Mouse (Mus musculus) neural tube, embryonic 11.5 days (tissue): ENCODE results near the gene Pold3. TPM values are rescaled to one million over a fixed set of nuclear protein-coding genes. Genes with fewer than 3 reads are reported as not detected.

Source experiments
- ATAC-seq: fragments of 200-750 bp; cut with Nextera tagmentation; 2 replicates; pipeline ENCODE4 v1.8.0; 2017; ENCODE audit warnings: moderate number of reproducible peaks, mild to moderate bottlenecking, moderate TSS enrichment, moderate library complexity; ENCODE audit not compliant: insufficient read depth, low FRiP score, low TSS enrichment
- DNase-seq: peaks from one replicate; pipeline ENCODE4 v3.0.0-alpha.2; 2015; ENCODE audit warnings: low spot score
- H3K27ac ChIP-seq: fragments of 300-500 bp; sonication (generic); 2 replicates; pipeline ENCODE4 v1.5.1; 2014; ENCODE audit warnings: low read depth, mild to moderate bottlenecking, low read length
- H3K27me3 ChIP-seq: fragments of 300-500 bp; sonication (generic); 2 replicates; pipeline ENCODE4 v1.6.1; 2014; ENCODE audit warnings: mild to moderate bottlenecking, low read length, mixed read lengths; ENCODE audit not compliant: control insufficient read depth, insufficient read depth
- H3K36me3 ChIP-seq: fragments of 300-500 bp; sonication (generic); 2 replicates; pipeline ENCODE4 v1.6.1; 2014; ENCODE audit warnings: mild to moderate bottlenecking, low read length, moderate library complexity, mixed read lengths; ENCODE audit not compliant: control insufficient read depth, insufficient read depth
- H3K4me1 ChIP-seq: fragments of 300-500 bp; sonication (generic); 2 replicates; pipeline ENCODE4 v1.6.1; 2014; ENCODE audit warnings: low read length, mixed read lengths; ENCODE audit not compliant: control insufficient read depth, insufficient read depth
- H3K4me2 ChIP-seq: fragments of 300-500 bp; sonication (generic); 2 replicates; pipeline ENCODE4 v1.6.1; 2014; ENCODE audit warnings: low read depth, mild to moderate bottlenecking, moderate library complexity
- H3K4me3 ChIP-seq: fragments of 300-500 bp; sonication (generic); 2 replicates; pipeline ENCODE4 v1.5.1; 2014; ENCODE audit warnings: low read depth, low read length
- H3K9ac ChIP-seq: fragments of 300-500 bp; sonication (generic); 2 replicates; pipeline ENCODE4 v1.6.1; 2014; ENCODE audit warnings: mild to moderate bottlenecking, low read length
- H3K9me3 ChIP-seq: fragments of 300-500 bp; sonication (generic); 2 replicates; pipeline ENCODE4 v1.6.1; 2016; ENCODE audit warnings: low read length; ENCODE audit not compliant: control insufficient read depth
- WGBS: fragments of 180-500 bp; shearing (Covaris S2); extraction: QIAGEN DNeasy Blood & Tissue Kit; methylation state at CpG from one replicate; pipeline ENCODE4 v1.1.7; 2014; 5-methylcytosine and 5-hydroxymethylcytosine counted together
- polyA plus RNA-seq: library from polyadenylated mRNA; unstranded; fragments of >200 nt; fragmentation: Nextera tagmentation; extraction: Ambion mirVana; gene quantifications from 2 replicates; pipeline ENCODE4 v1.2.1, GENCODE M21; 2014

The Pold3 gene
- 76.9 and 78.2 TPM in 2 replicates for polyA plus RNA-seq

DNA sequence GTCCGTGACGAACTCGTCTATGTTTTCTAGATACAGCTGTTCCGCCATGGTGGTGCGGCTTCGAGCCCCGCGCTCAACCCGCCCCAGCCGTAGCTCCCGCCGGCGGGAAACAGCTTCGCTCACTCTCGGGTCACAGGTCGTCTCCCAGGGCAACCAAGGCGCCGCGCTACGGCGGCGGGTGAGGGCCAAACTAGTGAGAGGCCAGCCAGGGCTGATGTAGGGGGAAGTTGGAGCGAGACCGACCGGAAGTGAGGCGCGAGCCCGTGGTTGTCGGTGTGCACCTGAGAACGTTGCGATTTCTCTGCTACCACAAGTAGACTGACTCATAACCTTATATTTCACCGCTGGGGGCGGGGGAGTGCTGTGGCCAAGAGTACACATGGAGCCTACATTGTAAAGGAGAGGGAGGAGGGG is at the start of gene Pold3:
Pold3 (minus strand) TSS at position 190 of the 414 bp plus-strand sequence.
- H3K4me3 ChIP-seq, result peak within 1 kb of the TSS; percentile 94
- WGBS, result under 1% methylated on average over 32 of the region's 33 CpGs
- H3K27ac ChIP-seq, result peak within 1 kb of the TSS; percentile 80
- peaks cover 5% of the 10 kb centered on the region; the same call in 1 of the 2 replicates for H3K36me3 ChIP-seq
- H3K4me1 ChIP-seq, result peaks cover 5% of the 10 kb centered on the region; the same call in 1 of the 2 replicates
- H3K4me2 ChIP-seq, result peak within 1 kb of the TSS; percentile 76
- H3K9ac ChIP-seq, result peak within 1 kb of the TSS; percentile 85
- DNase-seq, result peak; percentile 99
- ATAC-seq, result peak; percentile 95
- no peaks in the 10 kb centered on the region for H3K27me3 ChIP-seq
- no peaks in the 10 kb centered on the region for H3K9me3 ChIP-seq

DNA sequence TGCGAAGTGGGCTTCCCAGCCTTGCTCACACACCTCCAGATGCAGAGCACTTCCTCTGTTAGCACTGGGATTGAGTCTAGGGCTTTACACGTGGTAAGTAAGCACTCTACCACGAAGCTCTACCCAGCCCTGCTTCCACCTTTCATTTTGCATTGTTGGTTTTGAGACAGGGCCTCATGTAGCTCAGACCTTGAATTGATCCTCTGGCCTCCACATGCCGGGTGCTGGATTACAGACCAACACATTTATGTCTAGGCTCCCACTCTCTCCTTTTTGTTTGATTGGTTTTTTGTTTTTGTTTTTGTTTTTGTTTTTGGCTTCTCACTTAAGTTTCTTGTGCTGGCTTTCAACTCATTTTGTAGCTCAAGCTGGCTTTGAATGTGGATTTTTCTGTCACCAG is 49.4 kb upstream of the Pold3 start:
- Histone ChIP-seq H3K27me3 (no peaks in the 10 kb centered on the region), H3K9me3 (no peaks in the 10 kb centered on the region), H3K4me3 (no peak overlapping the region), H3K27ac (no peak overlapping the region), H3K9ac (no peak overlapping the region), H3K4me2 (no peak overlapping the region), H3K4me1 (no peaks in the 10 kb centered on the region), H3K36me3 (no peaks in the 10 kb centered on the region)
- no peak for DNase-seq
- whole genome bisulfite sequencing, result 69% methylated on average over 4 of the region's 4 CpGs
- ATAC-seq, result no peak

DNA sequence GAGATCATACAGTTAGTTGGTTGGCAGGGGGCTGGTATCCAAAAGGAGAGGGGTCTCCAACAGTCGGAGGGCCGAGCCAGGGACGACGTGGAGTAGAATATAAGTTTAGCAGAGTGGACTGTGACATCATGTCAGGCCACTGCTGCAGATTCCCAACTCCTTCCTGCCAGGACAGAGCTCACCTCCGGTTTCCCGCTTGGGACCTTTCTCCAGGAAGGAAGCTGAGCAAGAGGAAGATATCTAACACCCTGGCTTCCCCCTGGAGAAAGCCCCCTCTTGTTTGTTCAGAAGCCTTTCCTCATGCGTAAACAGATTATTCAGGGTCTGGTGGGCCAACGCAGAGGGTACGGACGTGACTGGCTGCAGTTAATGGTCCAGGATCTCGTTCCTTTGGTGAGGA is 47.3 kb upstream of the Pold3 start:
- H3K4me2 ChIP-seq, result no peak overlapping the region
- H3K4me1 ChIP-seq, result no peaks in the 10 kb centered on the region
- no peak overlapping the region for H3K9ac ChIP-seq
- no peak overlapping the region for H3K4me3 ChIP-seq
- no peaks in the 10 kb centered on the region for H3K9me3 ChIP-seq
- no peaks in the 10 kb centered on the region for H3K27me3 ChIP-seq
- ATAC-seq (no peak), DNase-seq (no peak)
- WGBS, result 83% methylated on average over 11 of the region's 11 CpGs
- no peaks in the 10 kb centered on the region for H3K36me3 ChIP-seq
- H3K27ac ChIP-seq, result no peak overlapping the region

DNA sequence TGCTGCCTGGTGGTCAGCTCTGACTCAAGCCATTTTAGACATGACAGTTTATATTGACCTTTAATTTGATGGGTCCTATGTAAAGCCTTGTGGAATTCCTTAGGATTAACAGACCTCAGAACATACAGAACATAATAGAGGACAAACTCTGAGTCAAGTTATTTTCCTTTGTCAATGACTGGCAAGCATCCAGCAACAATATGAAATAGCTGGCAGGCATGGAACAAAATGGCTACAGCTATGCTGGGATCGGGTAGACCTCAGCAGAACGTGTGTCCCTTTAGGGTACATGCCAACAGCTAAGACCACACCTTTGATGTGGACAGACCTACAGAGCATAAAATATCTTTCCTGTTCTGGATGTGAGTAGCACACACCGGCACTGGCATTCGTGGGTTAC is 42.1 kb upstream of the Pold3 start:
- WGBS, result 95% methylated on average over 4 of the region's 4 CpGs

DNA sequence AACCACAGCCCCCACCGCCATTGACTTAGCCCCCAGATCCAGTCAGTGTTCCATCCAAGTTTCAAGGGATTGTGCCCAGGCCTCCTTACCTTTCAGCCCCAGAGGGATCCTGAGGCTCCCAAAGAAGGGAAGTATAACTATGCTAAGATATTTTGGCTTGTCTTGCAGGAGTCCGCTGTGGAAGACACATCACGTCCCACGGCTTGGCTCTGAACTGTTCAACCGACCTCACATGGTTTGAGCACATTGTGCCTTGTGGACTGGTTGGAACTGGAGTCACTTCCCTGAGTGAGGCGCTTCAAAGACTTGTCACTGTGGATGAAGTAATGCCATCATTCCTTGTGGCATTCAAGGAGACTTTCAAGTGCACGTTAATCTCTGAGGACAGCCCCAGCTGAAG is 38.6 kb upstream of the Pold3 start:
- Histone ChIP-seq H3K9me3 (no peaks in the 10 kb centered on the region), H3K36me3 (no peaks in the 10 kb centered on the region), H3K4me3 (peak overlapping the region; percentile 76), H3K27me3 (no peaks in the 10 kb centered on the region), H3K27ac (0 out of 2 replicates have a peak overlapping the region, but pooled peaks have one; percentile 94), H3K4me1 (no peaks in the 10 kb centered on the region), H3K9ac (peak overlapping the region; percentile 88; the same call in 1 of the 2 replicates), H3K4me2 (peak overlapping the region; percentile 93)
- ATAC-seq, result no peak
- 74% methylated on average over 7 of the region's 7 CpGs for WGBS
- no peak for DNase-seq

More for the DNA sequence above, 42.1 kb upstream of the Pold3 start:
- Histone ChIP-seq H3K27ac (no peak overlapping the region), H3K9me3 (no peaks in the 10 kb centered on the region), H3K4me1 (no peaks in the 10 kb centered on the region), H3K4me3 (no peak overlapping the region), H3K4me2 (no peak overlapping the region), H3K27me3 (no peaks in the 10 kb centered on the region), H3K9ac (no peak overlapping the region), H3K36me3 (no peaks in the 10 kb centered on the region)
- no peak for ATAC-seq
- DNase-seq, result no peak

DNA sequence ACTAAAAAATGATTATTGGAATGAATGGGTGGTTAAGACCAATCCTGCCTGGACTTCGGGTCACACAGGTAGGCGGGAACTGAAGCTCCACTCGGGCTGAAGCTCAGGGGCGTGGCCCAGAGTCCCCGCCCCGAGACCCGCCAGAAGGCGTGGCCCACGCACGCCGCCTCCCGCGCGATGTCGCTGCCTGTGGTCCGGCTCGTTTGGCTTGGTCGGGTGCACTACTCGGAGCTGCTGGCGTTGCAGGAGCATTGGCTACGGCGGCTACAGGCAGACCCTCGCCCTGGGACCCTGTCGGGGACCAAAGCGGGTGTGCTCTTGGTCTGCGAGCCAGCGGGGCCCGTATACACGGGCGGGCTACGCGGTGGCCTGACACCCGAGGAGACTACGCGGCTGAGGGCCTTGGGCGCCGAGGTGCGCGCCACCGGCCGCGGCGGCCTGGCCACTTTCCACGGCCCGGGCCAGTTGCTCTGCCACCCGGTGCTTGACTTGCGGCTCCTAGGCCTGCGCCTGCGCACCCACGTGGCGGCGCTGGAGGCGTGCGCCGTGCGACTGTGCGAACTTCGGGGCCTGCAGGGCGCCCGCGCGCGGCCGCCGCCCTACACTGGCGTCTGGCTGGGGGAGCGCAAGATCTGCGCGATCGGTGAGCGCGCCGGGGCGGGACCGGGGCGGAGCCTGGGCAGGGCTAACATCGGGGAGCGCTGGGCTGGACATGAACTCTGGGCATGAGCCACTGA is 37.9 kb upstream of the Pold3 start, which contains the start of gene Lipt2:
Lipt2 (plus strand) TSS at position 173 of the 737 bp plus-strand sequence.
- Histone ChIP-seq H3K4me2 (peak within 1 kb of the TSS; percentile 93), H3K27me3 (no peaks in the 10 kb centered on the region), H3K4me3 (peak within 1 kb of the TSS; percentile 76), H3K27ac (peak within 1 kb of the TSS; percentile 94), H3K9ac (peak within 1 kb of the TSS; percentile 88), H3K9me3 (no peaks in the 10 kb centered on the region), H3K36me3 (no peaks in the 10 kb centered on the region), H3K4me1 (no peaks in the 10 kb centered on the region)
- under 1% methylated on average over 76 of the region's 78 CpGs for WGBS
- DNase-seq (peak; percentile 93), ATAC-seq (peak; percentile 96)

DNA sequence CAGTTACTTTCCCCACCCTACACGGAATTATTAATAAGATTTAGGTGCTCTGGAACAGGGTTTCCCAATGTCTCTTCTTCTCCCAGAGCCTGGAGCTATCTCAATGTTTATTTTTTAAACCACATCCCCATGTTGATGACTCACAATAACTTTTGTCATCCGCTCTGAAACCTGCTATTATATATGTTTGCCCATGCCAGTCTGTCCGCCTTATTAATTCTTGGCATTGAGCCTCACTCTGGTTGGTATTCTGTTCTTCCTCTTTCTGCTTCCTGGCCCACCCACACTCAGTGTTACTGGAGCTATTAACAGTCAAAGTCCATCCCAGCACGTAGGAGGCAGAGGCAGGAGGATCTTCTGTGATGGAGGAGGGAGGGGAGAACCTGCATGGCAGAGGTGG is 36.3 kb upstream of the Pold3 start:
- Histone ChIP-seq H3K9me3 (no peaks in the 10 kb centered on the region), H3K4me2 (no peak overlapping the region), H3K27me3 (no peaks in the 10 kb centered on the region), H3K4me1 (no peaks in the 10 kb centered on the region), H3K9ac (no peak overlapping the region), H3K36me3 (no peaks in the 10 kb centered on the region), H3K4me3 (no peak overlapping the region), H3K27ac (no peak overlapping the region)
- WGBS, result 79% methylated on average over 4 of the region's 4 CpGs
- ATAC-seq (no peak), DNase-seq (no peak)

DNA sequence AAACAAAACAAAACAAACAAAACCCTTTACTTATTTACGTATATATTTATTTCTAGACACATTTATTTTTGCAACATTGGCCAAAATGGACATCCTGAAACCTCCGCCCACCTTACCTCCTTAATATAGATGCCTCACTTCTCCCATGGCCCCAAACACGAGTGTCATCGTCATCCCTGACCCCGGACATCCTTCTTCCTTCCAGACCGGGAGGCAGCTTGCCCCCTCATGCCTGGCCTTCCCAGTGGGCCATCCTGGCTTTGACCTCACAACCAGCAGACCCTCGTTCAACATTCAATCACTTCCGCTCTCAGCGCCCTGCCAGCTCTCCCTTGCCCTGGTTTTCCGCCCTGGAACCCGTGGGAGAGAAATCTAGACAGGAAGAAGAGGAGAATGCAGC is 29.3 kb upstream of the Pold3 start:
- H3K27me3 ChIP-seq, result no peaks in the 10 kb centered on the region
- no peak overlapping the region for H3K27ac ChIP-seq
- no peak overlapping the region for H3K4me2 ChIP-seq
- H3K4me1 ChIP-seq, result no peaks in the 10 kb centered on the region
- ATAC-seq (no peak), DNase-seq (no peak)
- WGBS, result 87% methylated on average over 11 of the region's 11 CpGs
- H3K9ac ChIP-seq, result no peak overlapping the region
- H3K36me3 ChIP-seq, result no peaks in the 10 kb centered on the region
- no peak overlapping the region for H3K4me3 ChIP-seq
- no peaks in the 10 kb centered on the region for H3K9me3 ChIP-seq

DNA sequence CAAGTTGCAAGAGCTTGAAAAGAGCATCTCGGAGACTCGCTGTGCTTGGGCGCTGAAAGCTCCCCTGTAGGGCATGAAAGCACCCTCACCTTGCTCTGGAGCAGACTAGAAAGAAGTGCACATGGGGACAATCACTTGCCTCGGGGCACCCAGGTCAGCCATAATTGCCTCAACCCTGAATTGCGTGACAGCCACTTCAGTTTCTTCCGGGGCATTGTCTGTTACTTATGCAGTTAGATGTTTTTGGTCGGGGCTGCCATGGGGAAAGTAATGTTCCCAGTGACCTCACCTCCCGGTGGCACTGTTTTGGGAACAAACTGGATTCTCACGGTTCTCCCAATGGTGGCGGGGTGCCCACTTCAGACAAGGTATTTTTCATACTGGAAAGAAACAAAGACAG is 28.7 kb upstream of the Pold3 start:
- Histone ChIP-seq H3K36me3 (no peaks in the 10 kb centered on the region), H3K27ac (no peak overlapping the region), H3K9ac (no peak overlapping the region), H3K4me2 (no peak overlapping the region), H3K4me1 (no peaks in the 10 kb centered on the region), H3K27me3 (no peaks in the 10 kb centered on the region), H3K9me3 (no peaks in the 10 kb centered on the region), H3K4me3 (no peak overlapping the region)
- 58% methylated on average over 10 of the region's 10 CpGs for WGBS
- ATAC-seq (no peak), DNase-seq (no peak)
